Mouse (Mus musculus) layer of hippocampus, adult 11-12 months (tissue): ENCODE results near the gene Dnah8.

Experiments
- DNase-seq: peaks from one replicate; pipeline ENCODE4 v3.0.0; 2022; ENCODE audit warnings: low spot score

Dnah8 gene

DNA sequence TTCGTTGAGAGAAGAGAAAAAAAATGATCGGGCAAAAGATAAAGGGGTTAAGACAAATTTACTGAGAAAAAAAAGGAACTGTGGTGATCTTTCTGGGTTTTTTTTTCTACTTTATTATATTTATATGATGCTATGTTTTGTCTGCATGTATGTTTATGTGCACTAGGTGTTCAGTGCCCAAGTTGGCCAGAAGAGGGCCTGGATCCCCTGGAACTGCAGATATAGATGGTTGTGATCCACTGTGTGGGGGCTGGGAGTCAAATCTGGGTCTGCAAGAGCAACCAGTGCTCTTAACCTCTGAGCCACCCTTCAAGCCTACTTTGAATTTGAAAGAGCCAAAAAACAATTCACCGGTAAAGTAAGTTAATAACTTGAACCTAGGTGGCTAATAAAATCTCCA is 256.2 kb downstream of the Dnah8 start:
- no peak for DNase-seq

DNA sequence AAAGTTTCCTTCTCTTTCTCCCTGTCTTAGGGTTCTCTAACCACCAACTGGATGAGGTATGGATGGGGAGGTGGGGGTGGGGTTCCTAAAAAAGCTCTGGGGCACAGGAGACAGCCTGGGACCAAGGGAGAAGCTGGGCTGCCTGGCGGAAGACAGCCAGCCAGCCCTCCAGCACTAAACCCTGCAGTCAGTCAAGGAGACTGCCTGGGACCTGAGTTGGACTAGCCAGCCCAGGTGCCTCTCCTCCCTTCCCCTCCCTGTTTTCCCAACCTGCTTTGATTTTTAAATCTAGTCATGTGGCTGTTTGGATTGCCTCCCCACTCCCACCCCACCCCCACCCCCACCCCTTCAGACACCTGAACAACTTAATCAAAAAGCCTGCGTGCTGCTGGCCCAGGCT is 256.8 kb downstream of the Dnah8 start:
- no peak for DNase-seq

DNA sequence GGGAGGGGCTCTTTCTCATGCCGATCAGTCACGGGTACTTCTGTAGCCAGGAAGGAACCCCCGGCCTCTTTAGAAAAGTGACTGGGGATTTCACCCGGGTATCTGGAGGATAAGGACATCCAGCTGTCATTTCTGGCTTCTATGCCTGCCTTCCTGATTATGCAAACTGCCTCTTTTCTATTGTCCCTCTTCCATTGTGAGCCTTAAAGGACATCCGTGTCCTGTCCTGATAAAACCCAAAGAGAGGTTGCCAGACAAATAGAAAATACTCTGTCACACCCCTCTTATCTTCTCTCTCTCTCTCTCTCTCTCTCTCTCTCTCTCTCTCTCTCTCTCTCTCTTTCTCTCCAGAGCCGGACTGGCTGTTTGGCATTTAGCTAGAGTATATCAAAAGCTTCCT is 258.1 kb downstream of the Dnah8 start:
- no peak for DNase-seq

DNA sequence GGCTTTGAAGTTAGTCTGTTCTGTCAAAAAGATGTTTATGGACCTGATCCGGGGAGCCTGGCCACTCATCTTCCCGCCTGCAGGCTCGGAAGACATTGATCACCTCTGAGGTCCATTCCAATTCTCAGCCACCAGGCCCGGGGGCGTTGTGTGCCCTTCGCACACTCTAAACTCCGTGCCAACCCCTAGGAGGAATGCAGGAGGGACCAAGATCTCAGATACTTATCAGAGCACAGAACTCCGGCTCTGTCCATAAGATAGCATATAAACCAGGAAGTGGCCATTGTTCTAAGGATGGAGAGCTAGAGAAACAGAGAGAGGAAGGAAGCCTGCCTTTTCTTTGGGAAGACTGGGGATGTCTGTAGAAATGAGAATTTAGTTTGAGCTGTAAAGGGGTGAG is 259.4 kb downstream of the Dnah8 start:
- no peak for DNase-seq

DNA sequence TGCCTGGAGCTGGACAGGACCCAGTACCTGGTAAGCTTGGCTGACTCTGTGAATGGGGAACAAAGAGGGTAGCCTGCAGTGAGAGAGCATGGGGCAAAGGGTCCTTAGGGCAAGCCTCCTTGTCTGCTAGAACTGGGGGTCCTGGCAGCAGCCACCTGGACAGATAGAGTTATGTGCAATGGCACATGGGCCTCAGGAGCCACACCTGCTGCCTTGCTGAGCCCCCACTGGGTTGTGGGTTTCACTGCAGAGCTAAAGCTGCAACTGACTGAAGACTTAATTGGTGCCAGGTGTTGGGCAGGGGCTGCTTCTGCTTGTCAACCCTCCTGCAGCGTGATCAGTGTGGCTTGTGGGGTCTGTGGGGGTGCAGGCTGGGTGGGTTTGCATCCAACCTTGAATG is 267.9 kb downstream of the Dnah8 start:
- DNase-seq, result no peak

DNA sequence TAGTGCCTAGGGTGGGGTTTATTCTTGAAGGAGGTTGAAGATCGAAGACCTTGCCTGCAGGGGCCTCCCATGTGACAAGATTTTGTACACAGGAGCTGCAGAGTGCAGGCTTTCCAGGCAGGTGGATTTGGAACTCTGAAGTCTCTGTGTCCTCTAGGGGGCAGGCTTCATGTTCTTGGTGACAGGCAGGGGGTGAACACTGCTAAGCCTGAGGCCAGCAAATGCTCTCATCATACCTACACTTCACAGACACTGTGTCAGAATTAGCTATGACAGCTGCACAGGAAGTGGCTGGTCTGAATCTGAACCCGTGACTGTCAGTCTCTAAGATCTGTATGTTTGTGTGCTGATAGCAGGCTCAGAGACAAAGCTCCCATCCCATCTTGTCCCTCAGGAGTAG is 268.6 kb downstream of the Dnah8 start:
- no peak for DNase-seq

DNA sequence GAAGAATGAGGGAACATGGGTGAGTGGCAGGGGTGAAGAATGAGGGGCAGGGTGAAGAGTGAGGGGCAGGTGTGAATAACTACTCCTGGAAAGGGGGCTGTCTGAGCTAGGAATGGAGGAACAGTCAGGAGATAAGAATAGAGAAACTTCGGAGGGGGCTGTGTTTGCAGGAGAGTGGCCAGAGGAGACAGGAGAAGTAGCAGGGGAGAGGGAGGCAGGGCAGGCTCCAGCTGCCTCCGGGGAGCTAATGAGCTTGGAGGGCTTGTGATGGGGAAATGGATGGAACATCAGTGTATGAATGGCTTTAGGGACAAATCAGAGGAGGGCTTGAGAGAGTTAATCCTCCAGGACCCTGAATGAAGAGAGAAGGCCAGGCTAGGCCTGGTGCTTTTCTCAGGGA is 272.9 kb downstream of the Dnah8 start:
- DNase-seq, result no peak

DNA sequence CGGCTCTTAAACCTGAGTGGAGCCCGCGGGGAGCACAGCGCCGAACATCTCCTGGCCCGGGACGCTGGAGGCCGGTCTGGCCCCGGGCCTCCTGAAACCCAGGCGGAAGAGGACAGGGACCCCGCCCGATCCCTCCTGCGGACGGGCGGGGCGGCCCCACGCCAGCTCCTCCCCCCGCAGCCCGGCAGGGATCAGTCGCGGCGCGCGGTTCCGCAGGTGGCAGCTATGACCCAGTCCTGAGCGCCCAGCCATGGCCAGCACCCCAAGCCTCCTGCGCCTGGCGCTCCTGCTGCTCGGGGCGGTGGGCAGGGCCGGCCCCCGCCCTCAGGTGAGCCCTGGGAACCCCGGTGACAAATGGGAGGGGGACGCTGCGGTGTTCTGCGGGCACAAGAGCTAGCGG is 277.5 kb downstream of the Dnah8 start, which contains the start of gene Glp1r:
Glp1r (plus strand) TSS at position 191 of the 400 bp plus-strand sequence.
- no peak for DNase-seq

DNA sequence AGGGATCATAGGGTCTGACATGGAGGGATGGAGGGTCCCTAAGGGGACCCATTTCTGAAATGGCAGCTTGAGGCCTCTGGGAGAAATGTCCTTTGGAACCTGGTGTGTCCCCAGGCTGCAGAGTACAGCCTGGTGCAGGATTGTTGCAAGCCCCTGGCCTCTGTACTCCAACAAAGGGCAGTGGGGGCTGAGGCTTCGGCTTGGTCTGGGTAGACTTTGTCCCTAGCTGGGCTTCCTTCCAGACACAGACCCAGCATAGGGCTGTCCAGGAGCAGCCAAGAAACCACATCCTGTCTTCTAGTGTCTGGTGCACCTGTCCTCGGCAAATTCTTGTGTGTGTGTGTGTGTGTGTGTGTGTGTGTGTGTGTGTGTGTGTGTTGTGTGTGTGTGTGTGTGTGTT is 279.9 kb downstream of the Dnah8 start:
- DNase-seq, result no peak

DNA sequence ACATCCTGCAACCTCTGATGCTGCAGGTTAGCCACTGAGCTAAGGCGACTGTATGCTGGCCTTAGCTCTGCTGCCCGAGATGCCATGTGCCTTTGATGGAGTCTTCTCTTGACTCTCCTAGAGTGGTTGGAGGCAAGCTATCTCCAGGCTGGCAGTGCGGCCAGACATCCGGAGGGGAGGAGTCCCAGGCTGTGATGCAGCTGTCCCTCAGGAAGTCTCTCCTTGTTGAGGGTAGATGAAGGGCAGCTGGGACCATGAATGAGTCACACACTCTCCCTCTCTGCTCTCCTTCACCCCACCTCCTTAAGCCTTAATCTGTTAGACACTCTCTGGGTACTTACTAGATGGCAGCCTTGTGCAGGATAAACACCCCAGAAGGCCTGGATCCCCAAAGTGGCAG is 283.4 kb downstream of the Dnah8 start:
- DNase-seq, result no peak

DNA sequence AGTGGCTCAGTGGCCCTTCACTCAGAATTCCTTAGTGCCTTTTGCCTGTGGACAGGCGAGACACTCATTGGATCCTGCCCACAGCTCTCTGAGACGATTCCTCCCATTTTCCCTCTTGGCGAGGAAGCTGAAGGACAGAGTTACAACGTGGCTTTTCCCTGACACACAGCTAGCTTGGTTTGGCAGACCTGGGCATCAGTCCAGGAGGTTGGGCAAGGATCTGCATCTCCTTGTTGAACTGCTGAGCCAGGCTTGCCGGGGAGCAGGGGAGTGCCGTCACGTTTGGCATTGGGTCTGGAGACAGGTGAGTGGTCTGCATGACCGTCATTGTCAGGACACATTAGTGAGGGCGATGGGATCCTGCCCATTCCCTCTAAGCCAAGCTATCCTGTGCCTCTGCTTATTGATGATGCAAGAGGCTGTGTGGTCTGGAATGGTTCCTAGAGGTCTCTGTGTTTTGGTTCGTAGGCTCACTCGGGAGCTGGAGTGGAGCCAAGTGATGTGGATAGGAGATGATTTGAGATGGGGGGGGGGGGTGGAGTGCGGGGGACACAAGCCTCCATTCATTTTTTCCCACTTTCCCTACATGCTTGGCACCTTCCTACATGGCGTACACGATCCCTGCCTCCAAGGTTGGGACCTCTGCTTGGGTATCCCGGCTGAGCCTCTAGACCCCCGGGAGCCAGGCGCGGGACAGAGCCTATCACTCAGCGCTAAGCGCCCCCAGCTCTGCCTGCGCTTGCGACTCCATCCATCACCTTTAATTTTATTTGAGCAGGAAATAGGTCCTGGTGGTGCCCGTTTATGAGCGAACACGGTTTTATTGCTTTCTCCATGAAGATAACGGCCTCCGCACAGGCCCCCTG is 286.9 kb downstream of the Dnah8 start:
- DNase-seq, result no peak

DNA sequence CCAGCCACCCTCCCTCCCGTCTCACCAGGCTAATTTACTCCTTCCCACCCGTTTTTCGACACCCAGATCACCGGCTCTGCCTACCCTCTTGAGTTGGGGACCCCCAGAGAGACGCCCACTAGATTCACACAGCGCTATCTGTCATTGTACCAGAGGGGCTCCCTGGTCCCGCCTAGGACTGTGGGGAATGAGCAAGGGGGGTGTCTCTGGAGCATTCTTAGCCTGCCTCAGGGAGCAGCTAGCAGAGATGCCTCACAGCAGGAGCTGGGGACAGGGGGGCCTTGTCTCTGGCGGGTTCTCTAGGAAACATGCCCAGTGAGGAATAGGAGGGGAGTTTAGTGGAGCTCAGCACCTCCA is 287.6 kb downstream of the Dnah8 start:
- DNase-seq, result no peak

DNA sequence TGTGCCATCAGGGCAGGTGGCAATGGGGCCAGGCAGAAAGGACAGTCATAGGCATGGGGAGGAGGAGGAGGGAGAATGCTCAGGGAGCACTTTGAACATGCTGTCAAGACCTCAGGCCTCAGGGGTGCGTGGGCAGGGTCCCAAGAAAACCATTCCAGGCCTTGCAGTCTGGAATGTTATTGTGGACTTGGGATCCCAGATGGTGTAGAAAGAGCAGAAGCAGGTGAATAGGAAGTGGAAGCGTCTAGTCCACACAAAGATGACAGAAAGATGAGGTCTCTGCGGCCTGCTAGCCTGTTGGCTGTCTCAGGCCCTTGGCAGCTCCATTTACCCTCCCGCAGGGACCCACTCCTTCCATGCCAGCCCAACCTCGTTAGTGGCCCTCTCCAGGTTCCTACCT is 288.4 kb downstream of the Dnah8 start:
- no peak for DNase-seq

DNA sequence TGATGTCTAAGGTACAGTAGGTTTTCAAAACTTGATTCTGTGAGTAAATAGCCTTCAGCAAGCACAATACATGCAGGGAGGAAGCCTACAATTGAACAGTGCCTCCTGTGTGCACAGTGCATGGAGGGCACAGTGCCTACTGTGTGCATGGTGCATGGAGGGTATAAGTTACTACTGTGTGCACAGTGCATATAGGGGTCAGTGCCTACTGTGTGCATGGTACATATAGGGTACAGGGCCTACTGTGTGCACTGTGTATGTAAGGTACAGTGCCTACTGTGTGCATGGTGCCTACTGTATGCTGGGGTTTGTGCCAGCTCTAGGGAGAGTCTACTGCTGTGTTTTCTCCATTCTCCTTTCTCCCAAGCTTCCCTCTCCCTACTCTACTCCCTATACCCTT is 290.1 kb downstream of the Dnah8 start:
- DNase-seq, result no peak

DNA sequence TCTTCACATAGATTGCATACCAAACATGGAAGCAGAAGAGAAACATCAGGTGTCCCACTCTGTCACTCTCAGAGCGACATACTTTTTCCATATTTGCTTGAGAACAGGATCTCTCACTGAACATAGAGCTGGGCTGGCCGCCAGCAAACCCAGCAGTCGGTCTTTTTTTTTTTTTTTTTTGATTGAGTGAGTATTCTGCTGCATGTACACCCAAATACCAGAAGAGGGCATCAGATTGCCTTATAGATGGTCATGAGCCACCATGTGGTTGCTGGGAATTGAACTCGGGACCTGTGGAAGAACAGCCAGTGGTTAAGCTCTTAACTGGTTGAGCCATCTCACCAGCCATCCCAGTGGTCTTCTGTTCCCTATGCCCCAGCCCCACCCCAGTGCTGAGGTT is 299.4 kb downstream of the Dnah8 start:
- no peak for DNase-seq
